Mouse (Mus musculus) midbrain, embryonic 13.5 days (tissue): ENCODE data around the gene Myo9a. TPM values are rescaled to one million over a fixed set of nuclear protein-coding genes. Genes with fewer than 3 reads are reported as not detected.
"Not testable (repeated sequence)": the region's sequence is repeated elsewhere in the genome, so short reads cannot be mapped to it uniquely, and the experiment has no call there.

Experiments
- ATAC-seq: fragments of 200-750 bp; cut with Nextera tagmentation; 2 replicates; pipeline ENCODE4 v1.8.0; 2017; ENCODE audit warnings: mild to moderate bottlenecking, moderate TSS enrichment, moderate library complexity
- H3K27ac ChIP-seq: fragments of 300-500 bp; sonication (generic); 2 replicates; pipeline ENCODE4 v1.5.1; 2015; ENCODE audit warnings: inconsistent platforms, mild to moderate bottlenecking, moderate library complexity
- H3K27me3 ChIP-seq: fragments of 300-500 bp; sonication (generic); 2 replicates; pipeline ENCODE4 v1.6.1; 2015; ENCODE audit warnings: mild to moderate bottlenecking, inconsistent platforms
- H3K36me3 ChIP-seq: fragments of 300-500 bp; sonication (generic); 2 replicates; pipeline ENCODE4 v1.6.1; 2015; ENCODE audit warnings: mild to moderate bottlenecking, inconsistent platforms
- H3K4me1 ChIP-seq: fragments of 300-500 bp; sonication (generic); replicated peaks from 2 replicates; pipeline ENCODE4 v1.6.1; 2015; ENCODE audit warnings: inconsistent platforms
- H3K4me2 ChIP-seq: fragments of 300-500 bp; sonication (generic); replicated peaks from 2 replicates; pipeline ENCODE4 v1.6.1; 2015; ENCODE audit warnings: moderate library complexity, mild to moderate bottlenecking, inconsistent platforms
- H3K4me3 ChIP-seq: fragments of 300-500 bp; sonication (generic); replicated peaks from 2 replicates; pipeline ENCODE4 v1.5.1; 2015; ENCODE audit warnings: mild to moderate bottlenecking, inconsistent platforms
- H3K9ac ChIP-seq: fragments of 300-500 bp; sonication (generic); replicated peaks from 2 replicates; pipeline ENCODE4 v1.6.1; 2015; ENCODE audit warnings: mild to moderate bottlenecking, inconsistent platforms
- H3K9me3 ChIP-seq: fragments of 300-500 bp; sonication (generic); 2 replicates; pipeline ENCODE4 v1.6.1; 2016; ENCODE audit warnings: mild to moderate bottlenecking, inconsistent platforms
- whole genome bisulfite sequencing: fragments of 180-500 bp; shearing (Covaris S2); methylation state at CpG from one replicate; pipeline ENCODE4 v1.1.7; 2015; 5-methylcytosine and 5-hydroxymethylcytosine counted together
- polyA plus RNA-seq: library from polyadenylated mRNA; unstranded; fragments of >200 nt; fragmentation: Nextera tagmentation; extraction: Ambion mirVana; gene quantifications from 2 replicates; pipeline ENCODE4 v1.2.1, GENCODE M21; 2015

Myo9a gene
- polyA plus RNA-seq, 1 experiment from 2014 or later: 25.7 TPM

DNA sequence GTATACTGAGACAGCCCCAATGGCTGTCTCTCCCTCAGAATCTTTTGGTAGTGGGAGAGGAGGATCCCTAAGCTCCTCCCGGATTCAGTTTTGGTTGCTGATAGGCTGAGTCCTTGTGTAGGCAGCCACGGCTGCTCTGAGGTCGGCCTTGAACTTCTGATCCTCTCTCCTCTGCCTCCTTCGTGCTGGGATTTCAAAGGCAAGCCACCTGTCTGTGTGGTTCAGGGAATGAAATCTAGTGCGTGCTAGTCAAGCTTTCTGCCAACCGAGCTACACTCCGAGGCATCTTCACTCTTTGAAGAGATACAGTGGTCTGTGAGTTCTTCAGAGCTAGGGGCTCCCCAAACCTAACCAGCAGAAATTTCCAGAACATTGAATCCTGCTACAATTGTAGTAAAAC is 202.9 kb downstream of the Myo9a start:
- WGBS: 84% methylated on average over 7 of the region's 7 CpGs
- H3K9ac ChIP-seq: no peak overlapping the region
- H3K4me1 ChIP-seq: peaks cover 5% of the 10 kb centered on the region; the same call in 1 of the 2 replicates
- no peaks in the 10 kb centered on the region for H3K9me3 ChIP-seq
- no peak overlapping the region for H3K4me2 ChIP-seq
- no peaks in the 10 kb centered on the region for H3K36me3 ChIP-seq
- H3K27ac ChIP-seq: no peak overlapping the region
- H3K4me3 ChIP-seq: no peak overlapping the region
- ATAC-seq: no peak
- H3K27me3 ChIP-seq: no peaks in the 10 kb centered on the region

GRCm38 (mm10) chr9:59955199-59955598 is 204.5 kb downstream of the Myo9a start:
- WGBS: 64% methylated on average over 3 of the region's 3 CpGs
- no peaks in the 10 kb centered on the region for H3K27me3 ChIP-seq
- no peak overlapping the region for H3K4me2 ChIP-seq
- H3K9ac ChIP-seq: no peak overlapping the region
- no peaks in the 10 kb centered on the region for H3K36me3 ChIP-seq
- peaks cover 5% of the 10 kb centered on the region; the same call in 1 of the 2 replicates for H3K4me1 ChIP-seq
- no peak overlapping the region for H3K27ac ChIP-seq
- no peak for ATAC-seq
- H3K9me3 ChIP-seq: no peaks in the 10 kb centered on the region
- no peak overlapping the region for H3K4me3 ChIP-seq

DNA sequence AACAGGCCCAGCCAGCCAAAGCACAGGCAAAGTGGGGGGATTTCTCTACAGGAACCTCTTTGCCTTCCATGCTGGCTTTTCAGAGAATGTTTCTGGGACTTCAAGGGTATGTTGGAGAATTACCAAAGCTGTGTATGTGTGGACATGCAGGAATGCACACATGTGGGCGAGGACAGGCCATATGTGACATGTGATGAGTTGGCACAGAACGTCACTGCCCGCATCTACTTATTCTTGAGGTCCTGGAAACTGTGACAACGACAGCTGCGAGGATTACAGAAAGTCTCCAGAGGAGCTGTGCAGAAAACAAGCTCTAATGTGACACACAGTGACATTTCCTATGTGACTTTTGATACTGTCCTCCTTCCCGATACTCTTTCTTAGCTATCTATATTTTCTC is 205.0 kb downstream of the Myo9a start:
- H3K4me3 ChIP-seq: no peak overlapping the region
- peaks cover 5% of the 10 kb centered on the region; the same call in 1 of the 2 replicates for H3K4me1 ChIP-seq
- WGBS: 73% methylated on average over 6 of the region's 6 CpGs
- H3K9me3 ChIP-seq: no peaks in the 10 kb centered on the region
- no peak overlapping the region for H3K27ac ChIP-seq
- H3K27me3 ChIP-seq: no peaks in the 10 kb centered on the region
- H3K4me2 ChIP-seq: no peak overlapping the region
- no peaks in the 10 kb centered on the region for H3K36me3 ChIP-seq
- ATAC-seq: no peak
- no peak overlapping the region for H3K9ac ChIP-seq

- Histone ChIP-seq H3K9me3 (no peaks in the 10 kb centered on the region), H3K4me2 (no peak overlapping the region), H3K4me1 (peaks cover 12% of the 10 kb centered on the region), H3K36me3 (no peaks in the 10 kb centered on the region), H3K9ac (no peak overlapping the region), H3K4me3 (no peak overlapping the region), H3K27me3 (no peaks in the 10 kb centered on the region), H3K27ac (no peak overlapping the region)
- 44% methylated on average over 6 of the region's 6 CpGs for WGBS
- ATAC-seq: no peak
Measured at GRCm38 (mm10) chr9:59956496-59956895, 205.8 kb downstream of the Myo9a start.

DNA sequence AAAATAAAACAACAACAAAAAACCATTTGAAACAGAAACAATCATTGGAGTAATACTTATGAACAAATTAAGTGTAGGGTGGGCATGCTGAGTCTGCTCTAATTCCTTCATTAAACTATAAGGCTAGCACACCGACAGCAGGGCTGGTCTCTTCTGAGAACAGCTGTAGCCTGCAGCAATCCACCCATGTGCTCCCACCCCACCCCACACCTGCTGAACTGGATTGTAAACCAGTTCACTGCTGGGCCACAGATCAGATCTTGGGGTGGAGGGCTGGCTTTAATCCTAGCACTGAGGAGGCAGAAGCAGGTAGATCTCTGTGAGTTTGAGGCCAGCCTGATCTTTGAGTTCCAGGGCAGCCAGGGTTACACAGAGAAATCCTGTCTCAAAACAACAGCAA is 207.4 kb downstream of the Myo9a start:
- not testable (repeated sequence) for H3K27me3 ChIP-seq, ATAC-seq, H3K9me3 ChIP-seq, H3K27ac ChIP-seq, H3K9ac ChIP-seq, H3K36me3 ChIP-seq, H3K4me3 ChIP-seq, H3K4me2 ChIP-seq
- WGBS: 75% methylated on average over 1 of the region's 1 CpGs
- peaks cover 11% of the 10 kb centered on the region for H3K4me1 ChIP-seq

DNA sequence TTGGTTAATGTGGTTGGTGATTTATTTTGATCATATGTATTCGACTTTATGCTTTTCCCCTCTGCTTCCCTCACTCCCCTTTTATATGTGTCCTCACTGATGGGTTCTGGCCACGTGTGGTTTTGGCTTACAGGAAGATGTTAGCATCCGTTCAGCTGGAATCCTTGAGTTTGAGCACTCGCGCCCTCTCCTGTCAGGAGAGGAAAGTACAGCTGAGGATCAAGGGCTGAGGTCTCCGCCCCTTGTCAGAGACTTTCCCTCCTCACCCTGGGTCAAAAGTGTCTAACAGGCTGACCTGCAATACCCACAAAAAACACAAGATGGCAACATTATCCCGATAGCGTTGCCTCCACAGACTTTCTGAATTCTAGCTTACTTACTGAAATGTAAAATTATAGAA is 208.6 kb downstream of the Myo9a start:
- Histone ChIP-seq H3K4me3 (no peak overlapping the region), H3K27me3 (no peaks in the 10 kb centered on the region), H3K9ac (no peak overlapping the region), H3K4me2 (no peak overlapping the region), H3K4me1 (peaks cover 11% of the 10 kb centered on the region), H3K9me3 (no peaks in the 10 kb centered on the region), H3K27ac (no peak overlapping the region), H3K36me3 (no peaks in the 10 kb centered on the region)
- WGBS: 4% methylated on average over 8 of the region's 8 CpGs
- ATAC-seq: peak; percentile 65

GRCm38 (mm10) chr9:59960559-59960958 is 209.9 kb downstream of the Myo9a start, which contains the start of gene Nr2e3:
Gene Nr2e3 (minus strand): TSS chr9:59960659.
- Histone ChIP-seq H3K27ac (no peak within 1 kb of the TSS), H3K9me3 (no peaks in the 10 kb centered on the region), H3K27me3 (no peaks in the 10 kb centered on the region), H3K4me3 (no peak within 1 kb of the TSS), H3K9ac (no peak within 1 kb of the TSS), H3K4me2 (no peak within 1 kb of the TSS), H3K36me3 (no peaks in the 10 kb centered on the region), H3K4me1 (peaks cover 11% of the 10 kb centered on the region)
- WGBS: 92% methylated on average over 10 of the region's 10 CpGs
- ATAC-seq: no peak

GRCm38 (mm10) chr9:59961201-59961955 is 210.7 kb downstream of the Myo9a start:
- ATAC-seq: no peak
- no peak overlapping the region for H3K27ac ChIP-seq
- WGBS: 57% methylated on average over 14 of the region's 14 CpGs
- peaks cover 11% of the 10 kb centered on the region for H3K4me1 ChIP-seq
- H3K4me3 ChIP-seq: no peak overlapping the region
- H3K4me2 ChIP-seq: no peak overlapping the region
- no peak overlapping the region for H3K9ac ChIP-seq
- H3K36me3 ChIP-seq: no peaks in the 10 kb centered on the region
- no peaks in the 10 kb centered on the region for H3K27me3 ChIP-seq
- no peaks in the 10 kb centered on the region for H3K9me3 ChIP-seq

- Histone ChIP-seq H3K4me1 (peaks cover 11% of the 10 kb centered on the region), H3K27me3 (no peaks in the 10 kb centered on the region), H3K9ac (no peak overlapping the region), H3K36me3 (no peaks in the 10 kb centered on the region), H3K4me2 (no peak overlapping the region), H3K4me3 (no peak overlapping the region), H3K27ac (no peak overlapping the region), H3K9me3 (no peaks in the 10 kb centered on the region)
- ATAC-seq: no peak
- 63% methylated on average over 3 of the region's 3 CpGs for WGBS
Measured at GRCm38 (mm10) chr9:59964367-59964766, 213.7 kb downstream of the Myo9a start.

GRCm38 (mm10) chr9:59965046-59965445 is 214.3 kb downstream of the Myo9a start:
- Histone ChIP-seq H3K36me3 (no peaks in the 10 kb centered on the region), H3K9ac (no peak overlapping the region), H3K4me1 (peaks cover 11% of the 10 kb centered on the region), H3K4me2 (no peak overlapping the region), H3K27me3 (no peaks in the 10 kb centered on the region), H3K27ac (no peak overlapping the region), H3K9me3 (no peaks in the 10 kb centered on the region), H3K4me3 (no peak overlapping the region)
- ATAC-seq: no peak
- 85% methylated on average over 10 of the region's 10 CpGs for WGBS

DNA sequence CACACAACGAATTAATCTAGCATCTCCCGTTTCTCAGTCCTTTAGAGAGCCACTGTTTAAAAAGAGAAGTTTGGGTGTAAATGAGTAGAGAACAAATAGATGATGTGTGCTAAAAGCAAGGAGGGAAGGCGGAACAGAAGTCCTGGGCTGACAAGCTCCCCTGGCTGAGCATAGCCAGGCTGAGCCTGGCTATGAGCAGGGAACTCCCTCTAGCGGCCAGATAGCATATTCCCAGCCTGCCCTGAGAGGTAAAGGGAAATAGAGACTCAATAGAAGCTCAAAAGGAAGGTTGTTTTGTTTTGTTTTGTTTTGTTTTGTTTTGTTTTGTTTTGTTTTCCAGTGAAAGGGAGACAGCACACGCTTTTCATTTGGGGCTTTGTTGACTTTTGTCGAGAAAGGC is 218.7 kb downstream of the Myo9a start:
- Histone ChIP-seq H3K27ac (no peak overlapping the region), H3K4me1 (no peaks in the 10 kb centered on the region; the same call in 1 of the 2 replicates), H3K4me3 (no peak overlapping the region), H3K4me2 (no peak overlapping the region), H3K9me3 (no peaks in the 10 kb centered on the region), H3K27me3 (no peaks in the 10 kb centered on the region), H3K36me3 (no peaks in the 10 kb centered on the region), H3K9ac (no peak overlapping the region)
- ATAC-seq: peak; percentile 80
- WGBS: 30% methylated on average over 6 of the region's 6 CpGs

- 68% methylated on average over 4 of the region's 4 CpGs for WGBS
- Histone ChIP-seq H3K27me3 (no peaks in the 10 kb centered on the region), H3K4me2 (no peak overlapping the region), H3K9me3 (no peaks in the 10 kb centered on the region), H3K27ac (no peak overlapping the region), H3K4me1 (no peaks in the 10 kb centered on the region; the same call in 1 of the 2 replicates), H3K36me3 (no peaks in the 10 kb centered on the region), H3K9ac (no peak overlapping the region), H3K4me3 (no peak overlapping the region)
- no peak for ATAC-seq
Measured at GRCm38 (mm10) chr9:59971263-59971662, 220.6 kb downstream of the Myo9a start.
